Mouse (Mus musculus): ENCODE measurements at regions not wholly inside any gene's neighbourhood (a gene's known extent, or its start where the extent isn't known, plus 50 kb on each side); places are given as distances from the start of the nearest gene placed in this dataset.

GRCm38 (mm10) chr3:106879994-106880393, 53.9 kb upstream of the Olfr266 start:
- no peak overlapping the region for H3K27ac ChIP-seq (ENCODE audit: low read depth, low read length)
- H3K9me3 ChIP-seq (ENCODE audit: low read length): no peaks in the 10 kb centered on the region
- H3K4me1 ChIP-seq (ENCODE audit: insufficient read depth, low read length): no peaks in the 10 kb centered on the region
- H3K9ac ChIP-seq (replicated peaks; ENCODE audit: low read length, poor library complexity, severe bottlenecking): no peak overlapping the region
- H3K27me3 ChIP-seq (ENCODE audit: insufficient read depth, low read length): no peaks in the 10 kb centered on the region
- ATAC-seq (ENCODE audit: low FRiP score) (no peak), DNase-seq (ENCODE audit: low spot score) (no peak)
- TF ChIP-seq CTCF (IDR thresholded peaks at IDR 0.05): peak; percentile 64
- no peak overlapping the region for H3K4me2 ChIP-seq (ENCODE audit: low read depth, low read length, poor library complexity, severe bottlenecking)
- no peak overlapping the region for H3K4me3 ChIP-seq (ENCODE audit: low read depth, low read length)
- no peaks in the 10 kb centered on the region for H3K36me3 ChIP-seq (ENCODE audit: insufficient read depth, low read length)

GRCm38 (mm10) chr3:106903198-106903597, 77.1 kb upstream of the Olfr266 start:
- WGBS: 32% methylated on average over 2 of the region's 2 CpGs

DNA sequence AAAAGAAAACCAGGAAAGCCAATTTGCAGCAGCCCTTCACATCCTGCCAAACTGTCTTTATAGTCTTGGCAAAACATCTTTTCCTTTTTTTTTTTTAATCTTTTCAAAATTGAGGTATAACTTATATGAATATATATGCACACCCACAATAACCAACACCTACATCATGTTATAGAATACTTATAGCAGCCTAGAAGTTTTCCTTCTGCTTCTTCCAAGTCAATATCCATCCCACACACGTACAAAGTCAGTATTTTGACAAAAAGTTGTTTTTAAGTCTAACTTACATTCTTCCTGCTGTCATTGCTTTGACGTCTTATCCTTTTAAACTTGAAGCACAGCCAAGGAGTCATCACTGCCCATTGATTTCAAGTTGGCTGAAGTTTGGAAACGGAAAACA, 80.6 kb upstream of the Olfr266 start:
- no peak for TF ChIP-seq CTCF (IDR thresholded peaks at IDR 0.05)
- no peaks in the 10 kb centered on the region for H3K9me3 ChIP-seq (ENCODE audit: low read length)
- no peak overlapping the region for H3K4me2 ChIP-seq (ENCODE audit: low read depth, low read length, poor library complexity, severe bottlenecking)
- no peak overlapping the region for H3K27ac ChIP-seq (ENCODE audit: low read depth, low read length)
- H3K9ac ChIP-seq (replicated peaks; ENCODE audit: low read length, poor library complexity, severe bottlenecking): no peak overlapping the region
- WGBS: 78% methylated on average over 3 of the region's 3 CpGs
- no peaks in the 10 kb centered on the region for H3K4me1 ChIP-seq (ENCODE audit: insufficient read depth, low read length)
- no peak for DNase-seq (ENCODE audit: low spot score)
- H3K36me3 ChIP-seq (ENCODE audit: insufficient read depth, low read length): no peaks in the 10 kb centered on the region
- H3K4me3 ChIP-seq (ENCODE audit: low read depth, low read length): no peak overlapping the region
- ATAC-seq (ENCODE audit: low FRiP score): no peak
- H3K27me3 ChIP-seq (ENCODE audit: insufficient read depth, low read length): no peaks in the 10 kb centered on the region

More at GRCm38 (mm10) chr3:106903198-106903597, 77.1 kb upstream of the Olfr266 start:
- Histone ChIP-seq H3K9ac (replicated peaks; ENCODE audit: low read length, poor library complexity, severe bottlenecking) (no peak overlapping the region), H3K27me3 (ENCODE audit: insufficient read depth, low read length) (no peaks in the 10 kb centered on the region), H3K9me3 (ENCODE audit: low read length) (no peaks in the 10 kb centered on the region), H3K36me3 (ENCODE audit: insufficient read depth, low read length) (no peaks in the 10 kb centered on the region), H3K27ac (ENCODE audit: low read depth, low read length) (no peak overlapping the region), H3K4me1 (ENCODE audit: insufficient read depth, low read length) (no peaks in the 10 kb centered on the region), H3K4me2 (ENCODE audit: low read depth, low read length, poor library complexity, severe bottlenecking) (no peak overlapping the region), H3K4me3 (ENCODE audit: low read depth, low read length) (no peak overlapping the region)
- peak; percentile 86 for DNase-seq (ENCODE audit: low spot score)
- TF ChIP-seq CTCF (IDR thresholded peaks at IDR 0.05): peak; percentile 80
- peak; percentile 44; the same call in 1 of the 2 replicates for ATAC-seq (ENCODE audit: low FRiP score)

DNA sequence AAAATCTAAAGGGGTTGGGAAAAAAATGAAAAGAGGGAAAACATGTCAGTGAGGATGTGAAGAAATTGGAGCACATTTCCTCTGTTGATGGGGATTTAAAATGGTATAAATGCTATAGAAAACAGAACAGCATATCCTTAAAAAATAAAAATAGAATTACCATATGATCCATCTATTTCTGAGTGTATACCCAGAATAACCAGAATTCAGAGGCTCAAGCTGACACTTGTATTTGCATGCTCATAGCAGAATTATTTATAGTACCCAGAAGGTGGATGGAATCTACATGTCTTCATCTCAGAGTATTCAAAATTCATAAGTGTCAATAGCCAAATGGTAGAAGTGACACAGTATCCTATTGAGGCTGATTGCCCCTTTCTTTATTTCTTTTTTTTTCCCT, 99.9 kb upstream of the Kcna3 start:
- Histone ChIP-seq H3K4me2 (ENCODE audit: low read depth, low read length, poor library complexity, severe bottlenecking) (no peak overlapping the region), H3K9ac (replicated peaks; ENCODE audit: low read length, poor library complexity, severe bottlenecking) (no peak overlapping the region), H3K9me3 (ENCODE audit: low read length) (peaks cover 8% of the 10 kb centered on the region), H3K27ac (ENCODE audit: low read depth, low read length) (no peak overlapping the region), H3K4me3 (ENCODE audit: low read depth, low read length) (no peak overlapping the region), H3K4me1 (ENCODE audit: insufficient read depth, low read length) (no peaks in the 10 kb centered on the region), H3K27me3 (ENCODE audit: insufficient read depth, low read length) (no peaks in the 10 kb centered on the region), H3K36me3 (ENCODE audit: insufficient read depth, low read length) (no peaks in the 10 kb centered on the region)
- DNase-seq (ENCODE audit: low spot score): no peak
- ATAC-seq (ENCODE audit: low FRiP score): no peak
- no peak for TF ChIP-seq CTCF (IDR thresholded peaks at IDR 0.05)

GRCm38 (mm10) chr3:106940095-106940494, 95.9 kb upstream of the Kcna3 start:
- WGBS: 56% methylated on average over 3 of the region's 3 CpGs
- no peak overlapping the region for H3K27ac ChIP-seq (ENCODE audit: low read depth, low read length)

GRCm38 (mm10) chr3:106955555-106956446, 80.2 kb upstream of the Kcna3 start:
- Histone ChIP-seq H3K4me2 (ENCODE audit: low read depth, low read length, poor library complexity, severe bottlenecking) (no peak overlapping the region), H3K27ac (ENCODE audit: low read depth, low read length) (peak overlapping the region; percentile 59), H3K36me3 (ENCODE audit: insufficient read depth, low read length) (no peaks in the 10 kb centered on the region), H3K9me3 (ENCODE audit: low read length) (no peaks in the 10 kb centered on the region), H3K4me1 (ENCODE audit: insufficient read depth, low read length) (peaks cover 5% of the 10 kb centered on the region; the same call in 1 of the 2 replicates), H3K27me3 (ENCODE audit: insufficient read depth, low read length) (no peaks in the 10 kb centered on the region), H3K4me3 (ENCODE audit: low read depth, low read length) (no peak overlapping the region), H3K9ac (replicated peaks; ENCODE audit: low read length, poor library complexity, severe bottlenecking) (0 out of 2 replicates have a peak overlapping the region, but pooled peaks have one; percentile 19)
- 0 out of 2 replicates have a peak, but pooled peaks have one; percentile 21 for TF ChIP-seq CTCF (IDR thresholded peaks at IDR 0.05)
- DNase-seq (ENCODE audit: low spot score): peak; percentile 27
- WGBS: 6% methylated on average over 9 of the region's 9 CpGs
- ATAC-seq (ENCODE audit: low FRiP score): peak; percentile 69; the same call in 1 of the 2 replicates

More at GRCm38 (mm10) chr3:106940095-106940494, 95.9 kb upstream of the Kcna3 start:
- H3K36me3 ChIP-seq (ENCODE audit: insufficient read depth, low read length): no peaks in the 10 kb centered on the region
- no peak overlapping the region for H3K9ac ChIP-seq (replicated peaks; ENCODE audit: low read length, poor library complexity, severe bottlenecking)
- TF ChIP-seq CTCF (IDR thresholded peaks at IDR 0.05): peak; percentile 85
- no peak overlapping the region for H3K4me3 ChIP-seq (ENCODE audit: low read depth, low read length)
- no peaks in the 10 kb centered on the region for H3K27me3 ChIP-seq (ENCODE audit: insufficient read depth, low read length)
- DNase-seq (ENCODE audit: low spot score) (peak; percentile 69), ATAC-seq (ENCODE audit: low FRiP score) (no peak)
- H3K4me2 ChIP-seq (ENCODE audit: low read depth, low read length, poor library complexity, severe bottlenecking): no peak overlapping the region
- no peaks in the 10 kb centered on the region for H3K9me3 ChIP-seq (ENCODE audit: low read length)
- no peaks in the 10 kb centered on the region for H3K4me1 ChIP-seq (ENCODE audit: insufficient read depth, low read length)
